In genomic region chr2:154372842-154373500, GRCm38 (mm10) we compare ENCODE assay signal across 8 mouse cellular contexts. TPM values are rescaled to one million over a fixed set of nuclear protein-coding genes. Genes with fewer than 3 reads are reported as not detected.
A peak's percentile ranks its signal among the peaks of the same experiment; 100 is the strongest.
DNase-seq lines count a peak whose midpoint lies in the region; ATAC-seq and TF ChIP-seq lines count a peak whose summit lies in the region.

Gene Cdk5rap1 (minus strand): TSS chr2:154373010.

- H3K9me3 ChIP-seq in heart, embryonic 16.5 days (replicated peaks; ENCODE audit: control insufficient read depth, low read length), result no peaks in the 10 kb centered on the region
- no peaks in the 10 kb centered on the region for H3K9me3 ChIP-seq in neural tube, embryonic 15.5 days (replicated peaks)

- DNase-seq in gastrocnemius, adult 2 months, result no peak
- no peak for DNase-seq in gastrocnemius, postnatal 10 days
- DNase-seq in A20 (ENCODE audit: low read depth, low spot score), result peak; percentile 56
- DNase-seq in left cerebral cortex, postnatal 4 days, result no peak
- no peak for DNase-seq in Muller cell, postnatal 12 days (ENCODE audit: inconsistent ontology term)

- peaks cover 9% of the 10 kb centered on the region; the same call in 1 of the 2 replicates for H3K36me3 ChIP-seq in heart, embryonic 16.5 days (ENCODE audit: control insufficient read depth, insufficient read depth)
- H3K36me3 ChIP-seq in neural tube, embryonic 15.5 days, result peaks cover 12% of the 10 kb centered on the region; the same call in 1 of the 2 replicates

- TF ChIP-seq CTCF in gastrocnemius, adult 2 months (IDR thresholded peaks at IDR 0.05), result no peak
- TF ChIP-seq CTCF in cortical plate, adult 2 months (IDR thresholded peaks at IDR 0.05; ENCODE audit: extremely low read depth, insufficient read depth, low read length), result no peak

- intact Hi-C loops in gastrocnemius, adult 2 months (cut with DNase I), result no loop called here
- intact Hi-C loops in left cerebral cortex, postnatal 4 days (cut with DNase I), result loop anchor here (5.0 kb wide), 1 partner anchor 166 kb away; no protein-coding TSS in a partner anchor

- ATAC-seq in heart, embryonic 16.5 days (replicated peaks; ENCODE audit: extremely low read depth, insufficient read depth, low FRiP score), result no peak
- peak; percentile 56; the same call in 1 of the 2 replicates for ATAC-seq in neural tube, embryonic 15.5 days (ENCODE audit: low FRiP score)

- H3K27ac ChIP-seq in gastrocnemius, adult 2 months, result peak within 1 kb of the TSS; percentile 94
- H3K27ac ChIP-seq in cortical plate, adult 2 months (ENCODE audit: insufficient read depth, low read length), result peak within 1 kb of the TSS; percentile 49
- peak within 1 kb of the TSS; percentile 93 for H3K27ac ChIP-seq in heart, embryonic 16.5 days (ENCODE audit: low read length)
- peak within 1 kb of the TSS; percentile 90 for H3K27ac ChIP-seq in neural tube, embryonic 15.5 days (replicated peaks)

- 11% methylated on average over 9 of the region's 9 CpGs for WGBS in heart, embryonic 16.5 days
- WGBS in neural tube, embryonic 15.5 days, result 16% methylated on average over 9 of the region's 9 CpGs

- peak within 1 kb of the TSS; percentile 97 for H3K9ac ChIP-seq in heart, embryonic 16.5 days (ENCODE audit: low read length)
- peak within 1 kb of the TSS; percentile 80 for H3K9ac ChIP-seq in neural tube, embryonic 15.5 days (replicated peaks)

- H3K4me3 ChIP-seq in gastrocnemius, adult 2 months, result peak within 1 kb of the TSS; percentile 76
- peak within 1 kb of the TSS; percentile 69 for H3K4me3 ChIP-seq in cortical plate, adult 2 months (ENCODE audit: insufficient read depth, low read length)
- peak within 1 kb of the TSS; percentile 86 for H3K4me3 ChIP-seq in heart, embryonic 16.5 days (ENCODE audit: low read length)
- H3K4me3 ChIP-seq in neural tube, embryonic 15.5 days (replicated peaks), result peak within 1 kb of the TSS; percentile 92

- H3K4me1 ChIP-seq in cortical plate, adult 2 months (ENCODE audit: control insufficient read depth, insufficient read depth, low read length), result no peaks in the 10 kb centered on the region
- peaks cover 14% of the 10 kb centered on the region for H3K4me1 ChIP-seq in heart, embryonic 16.5 days (ENCODE audit: control insufficient read depth, insufficient read depth, low read length)
- H3K4me1 ChIP-seq in neural tube, embryonic 15.5 days, result peaks cover 10% of the 10 kb centered on the region

- peak within 1 kb of the TSS; percentile 76 for H3K4me2 ChIP-seq in heart, embryonic 16.5 days (ENCODE audit: low read depth, low read length)
- H3K4me2 ChIP-seq in neural tube, embryonic 15.5 days, result peak within 1 kb of the TSS; percentile 75

- no peak for TF ChIP-seq POLR2A in cortical plate, adult 2 months (IDR thresholded peaks at IDR 0.05; ENCODE audit: extremely low read depth, insufficient read depth, low read length)

- no peaks in the 10 kb centered on the region for H3K27me3 ChIP-seq in heart, embryonic 16.5 days (ENCODE audit: control insufficient read depth, insufficient read depth, low read length)
- no peaks in the 10 kb centered on the region for H3K27me3 ChIP-seq in neural tube, embryonic 15.5 days (replicated peaks)

RNA-seq across cellular contexts. Expression of gene Cdk5rap1, which starts in this region (rescaled TPM):
- total RNA-seq in gastrocnemius, adult 2 months (2021), result 10 to 100 TPM; 14.5 to 15.3 TPM
- total RNA-seq in gastrocnemius, postnatal 10 days (2021), result 1 to 10 TPM; 8.2 to 9.7 TPM
- 14.9 and 17.7 TPM in 2 replicates for polyA plus RNA-seq in cortical plate, adult 2 months (2012; rRNA removed)
- polyA plus RNA-seq in heart, embryonic 16.5 days (2015; fragmentation: Nextera tagmentation; extraction: Ambion mirVana), result 15.4 and 20.0 TPM in 2 replicates
- total RNA-seq in left cerebral cortex, postnatal 4 days (2021), result 10 to 100 TPM; 10.2 to 14.4 TPM
- polyA plus RNA-seq in neural tube, embryonic 15.5 days (2015; fragmentation: Nextera tagmentation; extraction: Ambion mirVana), result 13.7 and 13.8 TPM in 2 replicates
